Mouse (Mus musculus) megakaryocyte, adult 5-6 weeks (primary cell): Measurements from ENCODE around the gene Ppp1r9a. TPM values are rescaled to one million over a fixed set of nuclear protein-coding genes. Genes with fewer than 3 reads are reported as not detected.

ENCODE experiments used
- ATAC-seq: 2 replicates; pipeline ENCODE4 v1.8.0; 2016; ENCODE audit warnings: mild to moderate bottlenecking, inconsistent platforms; ENCODE audit not compliant: poor library complexity, severe bottlenecking
- total RNA-seq, 2 experiments: library from RNA; stranded (forward) in 1 of 2; stranded (reverse) in 1 of 2; fragments of 153-499, 151-499 nt in 1 of 2; fragments of 221-1000, 200-1000 nt in 1 of 2; gene quantifications; 2 replicates each; pipeline versions ENCODE4 v1.2.3 to v1.2.4; 2015 to 2017

Ppp1r9a gene
- total RNA-seq, 2 experiments from 2014 or later = 0.13 to 0.40 TPM

DNA sequence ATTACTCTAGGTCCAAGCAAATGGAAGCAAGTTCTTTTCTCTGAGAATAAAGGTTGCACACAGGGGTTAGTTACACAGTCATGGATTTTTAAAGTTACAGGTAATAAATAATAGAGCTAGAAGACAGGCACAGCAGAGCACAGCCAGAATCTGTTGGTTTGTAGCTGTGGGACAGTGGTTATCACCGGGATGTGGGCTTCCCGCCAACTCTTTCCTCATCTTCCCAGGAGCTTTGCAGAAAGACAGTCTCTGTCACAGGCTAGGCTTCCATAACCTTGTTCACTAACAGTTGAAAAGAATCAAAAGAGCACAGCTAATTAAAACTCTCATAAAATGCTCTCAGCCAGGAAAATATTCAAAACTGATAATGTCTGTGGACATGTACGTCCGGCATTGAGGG lies 248.5 kb downstream of the Ppp1r9a start:
- no peak for ATAC-seq

DNA sequence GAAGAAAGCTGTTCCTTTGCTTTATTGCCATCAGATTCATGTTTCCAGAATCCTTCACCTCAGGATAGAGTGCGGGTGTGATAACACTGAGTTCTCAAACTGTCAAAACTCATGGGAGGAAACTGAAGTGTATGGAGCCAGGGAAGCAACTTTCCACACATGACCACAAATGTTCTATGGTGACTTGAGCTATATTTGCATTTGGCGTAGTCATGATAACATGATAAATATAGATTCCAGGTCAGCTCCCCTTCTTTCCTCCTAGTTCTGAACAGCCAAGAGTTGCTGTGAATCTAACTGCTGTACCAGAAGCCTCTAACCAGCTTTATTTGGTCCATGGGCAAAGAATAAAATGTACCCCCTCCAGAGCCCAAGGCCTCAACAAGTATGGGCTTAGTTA lies 249.5 kb downstream of the Ppp1r9a start:
- no peak for ATAC-seq

DNA sequence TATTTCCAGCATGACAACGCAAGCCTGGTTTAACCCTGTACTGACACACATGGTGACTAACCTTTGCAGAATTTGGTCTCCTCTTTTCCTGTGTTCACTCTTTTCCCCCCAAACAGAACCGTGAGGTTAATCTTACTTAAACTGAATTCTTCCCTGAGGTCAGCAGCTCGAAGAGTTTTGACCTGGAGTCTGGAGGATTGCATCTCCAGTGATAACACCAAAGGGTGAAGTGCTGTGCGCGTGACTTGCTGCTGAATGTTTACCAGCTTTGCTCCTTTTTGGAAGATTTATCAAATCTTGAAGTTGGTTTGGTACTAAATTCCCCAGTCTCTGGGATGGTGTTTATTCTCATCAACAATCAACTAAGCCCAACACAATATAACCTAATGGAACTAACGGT lies 252.1 kb downstream of the Ppp1r9a start:
- ATAC-seq = no peak

DNA sequence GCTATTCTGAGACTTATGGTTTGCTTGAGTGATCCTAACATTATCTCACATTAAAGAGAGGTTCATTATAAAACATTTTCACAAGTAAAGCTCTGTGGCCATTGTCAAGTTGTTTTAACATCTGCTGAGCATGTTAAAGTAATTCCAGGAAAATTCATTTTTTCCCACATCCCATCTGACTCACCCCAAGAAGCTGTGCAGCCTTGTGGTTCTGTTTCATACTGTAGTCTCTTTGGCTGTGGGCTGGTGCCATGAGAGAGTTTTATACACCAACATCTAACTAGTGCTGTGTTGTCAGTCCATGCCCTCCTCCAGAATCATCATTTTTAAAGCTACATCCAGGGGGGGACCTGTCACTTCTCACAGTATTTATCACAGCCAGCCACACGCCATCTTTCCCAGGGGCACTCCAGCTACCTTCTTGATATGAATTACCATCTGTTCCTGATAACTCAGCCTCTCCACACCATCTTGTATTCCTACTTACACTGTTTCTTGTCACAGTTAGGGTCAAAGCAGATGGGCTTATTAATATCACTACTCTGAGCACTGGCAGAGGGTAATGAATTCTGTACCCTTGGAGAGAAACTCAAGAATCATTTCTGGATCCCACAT lies 252.7 kb downstream of the Ppp1r9a start:
- no peak for ATAC-seq

DNA sequence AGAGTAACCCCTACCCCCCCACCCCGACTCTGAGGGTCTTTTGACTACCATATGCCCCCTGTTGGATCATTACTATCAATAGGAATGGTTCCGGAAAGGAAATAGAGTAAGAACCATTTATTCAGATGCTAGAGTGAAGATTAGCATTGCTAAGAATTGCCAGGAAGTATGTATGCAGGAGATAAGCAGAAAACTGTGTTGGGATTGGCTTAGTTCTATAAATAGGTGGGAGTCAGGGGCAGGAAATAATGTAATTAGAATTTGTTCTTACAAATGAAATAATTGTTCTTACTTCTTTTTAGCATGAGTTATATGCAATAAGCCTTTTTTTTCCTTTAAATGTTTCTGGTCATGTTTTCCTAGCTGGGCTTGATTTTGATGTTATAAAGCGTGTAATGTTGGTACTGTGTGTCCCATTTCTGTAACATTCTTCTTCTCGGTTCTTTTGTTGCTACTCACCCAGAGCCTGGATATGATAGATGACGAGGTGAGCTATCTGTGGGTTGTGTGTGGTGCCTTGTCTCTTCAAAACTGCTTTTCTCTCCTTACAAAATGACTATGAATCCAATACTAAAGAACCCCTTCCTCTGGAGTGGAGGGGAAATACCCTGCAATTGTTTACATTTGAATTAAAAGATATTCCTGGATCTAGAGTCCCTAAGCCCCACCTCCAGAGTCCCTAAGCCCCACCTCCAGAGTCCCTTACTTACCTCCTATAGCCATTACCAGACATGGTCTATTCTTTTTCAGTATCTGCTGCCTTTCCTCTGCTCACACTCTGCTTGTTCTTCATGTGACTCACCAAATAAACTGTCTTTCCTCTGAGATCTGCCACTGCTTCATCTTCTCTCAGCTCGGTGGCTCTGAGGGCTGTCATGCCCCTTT lies 254.1 kb downstream of the Ppp1r9a start:
- ATAC-seq = no peak

DNA sequence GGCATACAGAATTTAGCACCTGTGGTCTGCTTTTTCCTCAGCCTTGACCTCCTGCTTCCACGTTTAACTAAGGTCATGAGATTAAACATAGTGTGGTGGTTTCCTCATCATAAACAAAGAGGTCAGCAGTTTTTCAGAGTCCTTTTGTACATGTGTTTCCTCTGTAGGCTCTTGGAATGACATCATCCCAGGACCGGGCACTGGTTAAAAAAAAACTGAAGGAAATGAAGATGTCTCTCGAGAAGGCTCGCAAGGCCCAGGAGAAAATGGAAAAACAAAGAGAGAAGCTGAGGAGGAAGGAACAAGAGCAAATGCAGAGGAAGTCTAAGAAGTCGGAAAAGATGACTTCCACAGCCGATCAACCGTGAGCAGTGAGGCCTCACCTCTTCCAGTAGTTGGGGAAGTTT lies 256.7 kb downstream of the Ppp1r9a start:
- no peak for ATAC-seq

DNA sequence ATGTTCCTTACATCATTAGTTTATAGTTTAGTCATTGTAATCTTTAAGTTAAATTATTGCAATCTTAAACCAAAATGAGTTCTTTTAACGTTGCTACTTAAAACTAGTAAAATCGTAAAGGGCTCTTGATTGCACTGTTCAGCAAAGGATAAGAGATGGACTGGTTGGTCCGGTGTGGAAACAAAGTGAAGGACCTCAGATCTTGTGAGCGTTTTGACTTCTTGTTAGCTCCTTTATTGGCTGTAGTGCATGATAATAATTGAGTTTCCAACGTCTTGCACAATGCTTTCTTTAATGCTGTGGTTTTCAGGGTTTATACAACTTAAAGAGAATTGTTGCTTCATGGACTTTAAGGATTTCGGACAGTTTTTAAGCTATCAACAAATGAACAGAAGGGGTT lies 259.3 kb downstream of the Ppp1r9a start:
- no peak for ATAC-seq

DNA sequence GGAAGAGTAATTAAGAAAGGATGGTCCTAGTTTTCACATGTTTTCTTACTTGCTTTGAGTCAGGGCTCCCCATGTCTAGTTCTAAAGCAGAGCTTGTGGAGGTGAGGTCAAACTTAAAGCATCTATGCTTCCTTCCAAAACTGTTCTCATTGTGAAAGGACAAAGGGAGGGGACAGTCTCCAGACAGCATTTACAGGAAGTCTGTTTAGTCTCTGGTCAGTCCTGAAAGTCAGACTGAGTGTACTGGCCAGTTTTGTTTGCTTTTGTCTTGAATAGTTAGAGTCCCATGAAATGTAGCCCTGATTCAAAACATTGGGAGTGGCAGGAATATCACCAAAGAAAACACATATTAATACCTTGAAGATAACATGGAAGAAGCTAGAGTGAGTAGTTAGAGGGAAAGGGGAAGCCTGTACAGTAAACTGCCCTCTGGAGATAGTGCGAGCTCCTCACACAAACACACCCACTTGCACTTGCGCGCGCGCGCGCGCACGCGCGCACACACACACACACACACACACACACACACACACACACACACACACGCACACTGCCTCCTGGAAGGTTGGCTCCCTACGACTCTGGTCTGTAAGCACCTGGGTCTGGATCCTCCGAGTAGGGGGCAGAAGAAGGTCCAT lies 260.9 kb downstream of the Ppp1r9a start:
- no peak for ATAC-seq

DNA sequence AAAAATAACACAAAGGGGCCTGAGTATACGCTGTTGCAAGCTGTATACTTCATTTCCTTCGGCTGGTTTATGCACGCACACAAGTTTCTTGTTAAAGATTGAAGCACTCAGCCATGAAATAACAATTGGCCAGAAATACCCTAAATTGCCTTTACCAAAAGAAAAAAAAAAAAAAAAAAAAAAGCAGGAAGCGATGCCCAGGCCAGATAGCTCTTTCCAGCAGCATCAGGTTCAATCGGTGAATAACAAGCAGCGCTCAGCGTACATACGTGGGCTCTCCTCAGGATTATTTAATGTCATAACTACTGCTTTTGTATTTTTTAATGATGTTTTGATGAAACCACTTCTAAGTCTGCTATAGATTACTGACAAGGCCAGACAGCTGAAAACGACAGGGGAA lies 262.1 kb downstream of the Ppp1r9a start:
- ATAC-seq = no peak

DNA sequence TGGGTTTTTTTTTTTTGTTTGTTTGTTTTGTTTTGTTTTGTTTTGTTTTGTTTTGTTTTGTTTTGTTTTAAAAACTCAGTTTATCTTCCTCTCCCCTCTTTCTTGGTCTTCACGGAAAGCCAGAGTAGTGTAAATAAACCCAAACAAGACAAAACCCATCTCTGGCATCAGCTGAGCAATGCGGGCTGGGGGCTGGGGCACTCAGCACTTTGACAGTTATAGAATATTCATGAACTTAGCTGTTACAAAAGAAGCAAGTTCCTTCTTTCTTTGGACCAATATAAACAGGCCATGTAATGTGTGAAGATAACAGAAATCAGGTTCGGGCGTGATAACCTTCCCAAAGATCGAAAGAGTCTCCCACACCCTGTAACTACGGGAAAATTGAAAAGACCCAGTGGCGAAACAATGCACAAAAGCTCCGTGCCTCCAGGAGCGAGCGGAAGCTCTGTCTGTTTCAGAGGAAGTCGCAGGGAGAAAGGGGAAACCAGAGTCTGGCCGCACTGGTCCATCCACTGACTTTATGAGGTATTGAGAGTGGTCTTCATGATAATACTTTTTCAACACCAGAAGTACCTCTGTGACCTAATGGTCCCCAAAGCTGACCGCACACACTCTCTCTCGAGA lies 264.4 kb downstream of the Ppp1r9a start:
- ATAC-seq = peak; percentile 80

DNA sequence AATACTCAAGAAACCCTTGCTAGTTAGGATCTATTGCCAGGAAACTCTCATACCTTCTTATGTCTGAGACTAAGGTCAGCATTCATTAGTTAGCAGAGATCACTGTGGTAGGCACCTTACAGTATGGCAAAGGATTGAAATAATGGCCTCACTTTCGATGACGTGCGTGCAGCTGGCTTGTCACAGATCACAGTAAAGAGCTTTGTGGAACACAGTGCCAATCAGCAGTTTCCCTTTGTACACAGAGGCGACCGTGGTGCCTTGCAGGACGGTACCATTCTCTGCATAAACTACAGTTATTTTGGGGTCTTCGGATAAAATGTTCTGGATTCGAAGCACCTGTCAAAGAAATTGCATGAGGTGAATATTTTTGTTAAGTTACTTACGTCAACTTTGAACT lies 265.4 kb downstream of the Ppp1r9a start:
- no peak for ATAC-seq

DNA sequence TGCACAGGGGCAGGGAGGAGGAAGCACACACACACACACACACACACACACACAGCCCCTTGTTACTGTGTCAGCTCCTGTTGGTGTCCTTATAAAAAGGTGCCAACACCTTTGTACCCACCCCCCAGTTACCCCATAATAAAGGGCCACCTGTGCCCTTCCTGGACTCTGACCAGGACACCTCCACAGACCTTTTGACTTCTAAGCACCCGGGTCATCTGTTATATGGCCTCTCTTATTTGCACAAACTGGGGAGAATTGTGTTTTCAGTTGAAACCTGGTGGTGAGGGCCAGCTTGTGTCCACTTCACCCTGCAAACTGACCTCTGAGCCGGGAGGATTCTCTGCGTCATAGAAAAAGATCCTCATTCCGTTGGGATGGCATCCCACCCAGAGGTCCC lies 268.7 kb downstream of the Ppp1r9a start:
- ATAC-seq = no peak

DNA sequence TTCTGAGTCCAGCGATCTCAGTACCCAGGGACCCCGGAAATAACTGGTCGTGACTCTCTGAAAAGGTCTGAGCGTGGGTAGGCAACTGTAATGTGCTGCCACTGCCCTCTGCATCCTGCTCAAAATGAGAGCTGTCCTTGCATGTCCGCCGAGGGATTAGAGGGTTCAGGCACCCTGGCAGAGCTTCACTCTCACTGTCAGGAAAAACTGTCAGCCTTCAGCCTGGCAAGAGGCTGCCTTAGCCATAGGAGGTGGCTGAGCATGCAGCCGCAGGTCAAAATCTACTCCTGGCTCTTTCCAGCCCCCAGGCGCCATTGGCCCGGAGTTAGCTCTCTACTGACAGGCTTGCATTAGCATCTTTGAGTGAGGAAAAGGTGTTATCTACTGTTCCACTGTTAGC lies 269.9 kb downstream of the Ppp1r9a start:
- ATAC-seq = no peak

DNA sequence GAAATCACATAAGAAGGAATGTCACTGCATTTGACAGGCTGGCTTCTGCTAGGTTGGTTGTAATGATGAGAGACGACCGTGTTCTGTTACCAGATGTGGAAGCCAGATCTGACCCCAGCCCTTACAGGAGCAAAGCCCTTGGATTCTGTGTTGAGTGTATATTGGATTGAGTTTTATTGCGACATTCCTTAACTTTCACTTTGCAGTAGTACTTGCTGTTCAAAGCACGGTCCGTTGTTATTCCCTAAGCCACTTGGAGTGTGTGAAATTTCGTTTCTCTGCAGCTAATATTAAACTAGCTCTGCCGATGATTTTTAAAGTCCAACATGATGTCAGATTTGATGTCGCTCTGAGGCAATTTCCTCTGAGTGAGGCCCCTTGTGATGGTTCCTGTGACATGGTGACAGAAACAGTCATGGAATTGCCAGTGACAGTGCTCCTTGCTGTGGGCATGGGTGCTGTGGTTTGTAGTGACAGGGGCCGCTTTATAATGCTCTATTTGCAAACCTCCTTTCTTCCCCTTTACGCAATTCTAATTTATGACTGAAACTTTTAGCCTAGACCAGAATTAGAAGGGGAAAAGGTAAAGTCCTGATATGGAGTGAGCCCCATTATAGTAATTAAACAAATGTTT lies 271.6 kb downstream of the Ppp1r9a start:
- ATAC-seq = peak; percentile 68

DNA sequence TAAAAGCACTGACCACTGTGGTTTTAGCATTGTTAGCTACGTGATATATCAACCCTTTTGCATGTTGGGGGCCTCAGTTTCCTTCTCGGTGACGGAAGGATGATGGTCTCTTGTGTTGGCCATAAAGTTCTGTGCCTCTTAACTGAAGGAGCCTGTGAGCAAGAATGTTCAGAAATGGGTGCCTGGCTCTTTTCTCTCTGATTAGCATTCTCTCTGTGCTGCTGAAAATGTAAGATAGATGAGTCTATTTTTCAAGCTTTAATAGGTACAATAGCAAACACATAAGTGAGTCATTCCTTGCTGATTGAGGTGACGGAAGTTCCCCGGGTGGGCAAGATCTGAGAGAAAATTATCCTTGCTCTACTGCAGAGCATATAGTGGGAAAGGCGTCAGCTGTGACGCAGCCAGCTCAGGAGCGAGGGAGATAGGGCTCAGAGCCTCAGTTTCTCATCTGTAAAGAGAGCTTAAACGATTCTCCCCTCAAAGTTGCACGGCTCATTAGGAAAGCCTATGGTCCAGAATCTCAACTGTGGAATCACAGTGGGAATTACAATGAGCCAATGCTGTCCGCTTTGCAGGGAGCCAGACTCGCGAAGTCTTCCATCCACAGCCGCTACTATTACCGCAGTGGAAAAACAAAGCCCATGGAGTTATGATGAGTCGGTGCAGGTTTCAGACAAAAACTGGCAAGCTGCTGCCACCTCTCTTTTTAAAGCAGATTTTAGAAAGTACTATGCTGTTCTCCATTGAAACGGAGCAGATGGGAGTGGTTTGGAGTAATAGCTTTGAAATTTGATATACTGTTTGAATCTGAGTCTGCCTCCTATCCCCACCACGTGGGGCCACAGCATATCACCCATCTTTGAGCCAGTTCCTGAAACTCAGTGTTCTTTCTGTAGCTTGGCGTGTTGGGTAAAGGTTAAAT lies 275.5 kb downstream of the Ppp1r9a start:
- no peak for ATAC-seq

DNA sequence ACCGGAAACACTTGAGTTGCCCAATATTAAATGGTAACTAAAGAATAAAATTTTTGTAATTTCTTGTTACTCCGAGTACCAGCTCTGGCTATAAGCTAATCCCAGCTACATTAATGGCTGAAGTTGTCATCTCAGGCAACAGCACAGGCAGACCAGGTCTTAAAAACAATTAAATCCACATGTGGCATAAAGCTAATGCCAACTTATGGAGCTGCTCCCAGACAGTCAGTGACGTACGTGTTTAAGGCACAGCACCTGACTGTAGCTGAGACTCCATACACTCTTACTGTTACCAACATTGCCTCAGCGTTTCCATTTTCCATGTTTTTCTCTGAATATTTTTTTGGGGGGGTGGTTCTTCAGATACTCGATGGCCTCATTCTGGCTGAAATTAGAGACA lies 276.5 kb downstream of the Ppp1r9a start:
- ATAC-seq = no peak

DNA sequence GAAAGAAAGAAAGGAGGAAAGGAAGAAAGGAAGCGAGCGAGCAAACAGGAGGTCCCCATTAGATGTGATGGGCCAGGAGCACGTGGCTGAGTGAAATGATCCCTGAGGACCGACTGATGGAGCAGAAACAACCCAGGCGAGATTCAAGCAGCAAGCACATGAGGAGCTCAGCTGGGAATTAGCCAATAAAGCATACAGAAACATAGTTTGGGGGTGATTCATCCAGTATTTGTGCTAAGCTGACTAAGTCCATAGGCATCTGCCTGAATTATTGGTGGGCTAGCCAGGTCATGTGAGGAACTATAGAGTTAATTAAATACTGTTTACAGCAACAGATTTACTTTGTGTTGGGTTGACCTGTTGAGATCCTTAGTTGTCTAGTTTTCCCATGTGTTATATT lies 277.9 kb downstream of the Ppp1r9a start:
- no peak for ATAC-seq

DNA sequence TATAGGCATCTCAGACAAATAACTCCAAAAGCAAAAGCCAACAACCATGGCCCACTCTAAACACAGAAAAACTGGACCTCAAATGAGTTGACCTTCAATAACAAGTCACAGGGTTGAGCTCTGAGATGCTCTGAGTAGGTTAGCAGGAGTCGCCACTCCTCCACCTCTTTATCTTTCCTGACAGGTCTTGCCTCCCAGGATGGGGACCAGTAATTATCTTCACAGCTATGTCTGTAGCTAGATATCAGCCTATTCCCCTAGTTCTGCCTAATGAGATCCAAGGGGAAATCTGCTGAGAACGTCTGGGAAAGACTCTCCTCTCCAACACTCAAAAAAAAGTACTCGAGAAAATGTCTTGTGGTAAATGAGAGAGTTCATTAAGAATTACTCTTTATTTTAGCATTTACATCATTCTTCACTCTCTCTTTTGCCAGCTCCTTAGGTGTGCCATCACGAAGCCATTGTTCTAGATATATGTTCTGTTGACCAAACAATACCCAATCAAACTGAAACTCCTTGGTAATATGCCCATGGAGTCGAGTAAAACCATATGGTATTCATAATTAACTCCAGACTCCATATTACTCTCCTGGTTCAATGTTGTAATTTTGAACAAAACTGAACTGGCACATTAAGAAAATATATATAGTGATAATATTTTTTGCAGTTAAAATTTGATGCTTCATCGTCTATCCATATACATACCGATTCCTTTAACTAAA lies 283.7 kb downstream of the Ppp1r9a start:
- no peak for ATAC-seq

DNA sequence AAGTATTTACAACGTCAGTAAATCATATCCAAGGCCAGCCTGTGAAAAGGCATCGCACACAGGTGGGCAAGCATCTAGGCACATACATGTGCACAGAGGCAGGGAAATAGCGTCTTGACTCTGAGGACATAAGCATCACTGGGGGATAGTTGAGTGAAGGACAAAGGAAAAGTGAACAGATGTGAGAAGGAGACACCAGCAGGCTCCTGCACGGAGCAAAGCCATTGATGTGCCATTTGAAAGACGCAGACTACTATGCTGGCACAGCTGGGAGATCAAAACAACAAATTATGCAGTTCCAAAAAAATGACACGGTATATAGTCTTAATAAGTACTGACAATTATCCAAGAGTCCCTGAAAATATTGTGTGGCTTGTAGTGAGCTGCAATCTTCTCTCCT lies 284.9 kb downstream of the Ppp1r9a start:
- ATAC-seq = no peak
